Mouse (Mus musculus): ENCODE results near the gene Camk2d. TPM values are rescaled to one million over a fixed set of nuclear protein-coding genes. Genes with fewer than 3 reads are reported as not detected.

The Camk2d gene
- polyA plus RNA-seq, 1 experiment = 88.5 TPM

GRCm38 (mm10) chr3:126690627-126691505, 94.8 kb downstream of the Camk2d start:
- no peak for DNase-seq (ENCODE audit: low read depth)

- no peak for DNase-seq (ENCODE audit: low read depth)
Measured at GRCm38 (mm10) chr3:126691565-126691964, 95.5 kb downstream of the Camk2d start.

GRCm38 (mm10) chr3:126692797-126693196, 96.7 kb downstream of the Camk2d start:
- DNase-seq (ENCODE audit: low read depth) = no peak

GRCm38 (mm10) chr3:126693302-126693701, 97.2 kb downstream of the Camk2d start:
- DNase-seq (ENCODE audit: low read depth) = peak; percentile 28

- no peak for DNase-seq (ENCODE audit: low read depth)
Measured at GRCm38 (mm10) chr3:126695456-126696293, 99.6 kb downstream of the Camk2d start.

GRCm38 (mm10) chr3:126696620-126697019, 100.5 kb downstream of the Camk2d start:
- no peak for DNase-seq (ENCODE audit: low read depth)

GRCm38 (mm10) chr3:126699740-126700139, 103.6 kb downstream of the Camk2d start:
- no peak for DNase-seq (ENCODE audit: low read depth)

- no peak for DNase-seq (ENCODE audit: low read depth)
Measured at GRCm38 (mm10) chr3:126701067-126701466, 105.0 kb downstream of the Camk2d start.

GRCm38 (mm10) chr3:126701586-126701985, 105.5 kb downstream of the Camk2d start:
- no peak for DNase-seq (ENCODE audit: low read depth)

GRCm38 (mm10) chr3:126705490-126705889, 109.4 kb downstream of the Camk2d start:
- no peak for DNase-seq (ENCODE audit: low read depth)

GRCm38 (mm10) chr3:126714281-126714680, 118.2 kb downstream of the Camk2d start:
- DNase-seq (ENCODE audit: low read depth) = no peak

GRCm38 (mm10) chr3:126723021-126723449, 126.9 kb downstream of the Camk2d start:
- no peak for DNase-seq (ENCODE audit: low read depth)

- no peak for DNase-seq (ENCODE audit: low read depth)
Measured at GRCm38 (mm10) chr3:126723458-126723857, 127.4 kb downstream of the Camk2d start.

GRCm38 (mm10) chr3:126725647-126726046, 129.5 kb downstream of the Camk2d start:
- no peak for DNase-seq (ENCODE audit: low read depth)

- DNase-seq (ENCODE audit: low read depth) = no peak
Measured at GRCm38 (mm10) chr3:126727387-126727786, 131.3 kb downstream of the Camk2d start.

GRCm38 (mm10) chr3:126730411-126730810, 134.3 kb downstream of the Camk2d start:
- no peak for DNase-seq (ENCODE audit: low read depth)

GRCm38 (mm10) chr3:126732323-126732722, 136.2 kb downstream of the Camk2d start:
- no peak for DNase-seq (ENCODE audit: low read depth)

GRCm38 (mm10) chr3:126734533-126734932, 138.4 kb downstream of the Camk2d start:
- DNase-seq (ENCODE audit: low read depth) = no peak

GRCm38 (mm10) chr3:126735211-126735610, 139.1 kb downstream of the Camk2d start:
- DNase-seq (ENCODE audit: low read depth) = no peak

GRCm38 (mm10) chr3:126737128-126737527, 141.0 kb downstream of the Camk2d start:
- DNase-seq (ENCODE audit: low read depth) = no peak

- DNase-seq (ENCODE audit: low read depth) = no peak
Measured at GRCm38 (mm10) chr3:126740146-126740545, 144.0 kb downstream of the Camk2d start.

- no peak for DNase-seq (ENCODE audit: low read depth)
Measured at GRCm38 (mm10) chr3:126744432-126745133, 148.5 kb downstream of the Camk2d start.

Data from gonadal fat pad, adult 2 months (tissue).